Mouse (Mus musculus): ENCODE measurements around the gene Pak2.
"Not testable (repeated sequence)": the region's sequence is repeated elsewhere in the genome, so short reads cannot be mapped to it uniquely, and the experiment has no call there.

Gene Pak2

DNA sequence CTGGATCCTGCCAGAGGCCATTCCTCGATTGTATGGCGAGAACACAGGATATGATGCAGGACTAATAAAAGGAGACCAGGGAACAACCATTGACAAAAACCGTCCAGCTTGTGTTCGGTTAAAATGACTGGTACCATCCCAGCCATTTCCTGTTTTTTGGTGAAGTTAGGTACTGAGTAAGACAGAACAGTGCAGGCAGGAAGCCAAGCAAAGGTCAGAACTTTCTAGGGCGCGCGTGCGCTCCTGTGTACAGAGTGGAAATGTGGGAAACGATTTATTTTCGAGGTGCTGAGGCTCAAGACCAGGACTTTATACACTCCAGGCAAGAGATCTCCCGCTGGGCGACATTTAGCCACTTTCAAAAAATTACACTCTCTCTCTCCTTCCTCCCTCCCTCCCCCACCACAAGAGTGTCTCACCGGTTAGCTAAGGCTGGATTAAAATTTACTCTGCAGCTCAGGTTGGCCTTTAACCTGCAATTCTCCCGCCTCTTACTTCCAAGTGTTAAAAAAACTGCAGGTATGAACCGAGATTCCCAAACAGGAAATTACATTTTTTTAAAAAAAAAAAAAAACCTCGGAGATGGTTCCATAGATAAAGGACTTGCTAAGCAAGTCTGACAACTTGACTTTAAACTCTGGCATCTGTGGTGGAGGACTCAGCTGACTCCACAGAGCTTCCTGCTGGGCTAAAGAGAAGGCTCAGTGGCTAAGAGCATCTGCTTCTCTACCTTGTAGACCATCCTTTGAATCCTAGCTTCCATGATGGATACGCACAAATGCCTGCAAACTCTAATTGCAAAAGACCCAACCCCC lies 8.7 kb upstream of the Pak2 start:
- DNase-seq = peak; percentile 73

DNA sequence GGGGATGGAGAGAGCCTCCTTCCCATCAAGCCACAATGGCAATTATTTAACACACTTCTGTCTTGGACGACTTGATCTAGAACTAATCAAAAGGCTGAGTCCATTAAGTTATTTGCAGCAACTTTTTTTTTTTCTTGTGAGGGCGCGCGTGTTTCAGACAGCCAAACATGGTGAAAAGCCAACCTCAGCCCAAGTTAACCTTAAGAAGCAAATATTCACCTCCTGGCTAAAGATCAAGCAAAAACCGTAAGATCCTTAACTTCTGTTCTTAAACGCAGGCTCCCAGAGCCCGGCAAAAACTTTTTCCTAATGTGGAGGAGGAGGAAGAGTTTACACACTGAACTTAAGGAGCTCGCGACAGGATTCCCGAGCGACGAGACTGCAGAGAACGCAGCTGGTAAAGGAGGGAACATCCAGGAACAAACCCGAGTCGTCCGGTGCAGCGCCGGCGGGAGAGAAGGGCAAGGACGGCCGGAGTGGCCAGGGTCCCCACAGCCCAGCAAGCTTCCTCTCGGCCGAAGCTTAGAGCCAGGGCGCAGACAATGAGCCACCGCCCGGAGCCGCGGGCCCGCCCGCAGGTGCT lies 643 bp downstream of the Pak2 start:
- peak; percentile 15 for DNase-seq

DNA sequence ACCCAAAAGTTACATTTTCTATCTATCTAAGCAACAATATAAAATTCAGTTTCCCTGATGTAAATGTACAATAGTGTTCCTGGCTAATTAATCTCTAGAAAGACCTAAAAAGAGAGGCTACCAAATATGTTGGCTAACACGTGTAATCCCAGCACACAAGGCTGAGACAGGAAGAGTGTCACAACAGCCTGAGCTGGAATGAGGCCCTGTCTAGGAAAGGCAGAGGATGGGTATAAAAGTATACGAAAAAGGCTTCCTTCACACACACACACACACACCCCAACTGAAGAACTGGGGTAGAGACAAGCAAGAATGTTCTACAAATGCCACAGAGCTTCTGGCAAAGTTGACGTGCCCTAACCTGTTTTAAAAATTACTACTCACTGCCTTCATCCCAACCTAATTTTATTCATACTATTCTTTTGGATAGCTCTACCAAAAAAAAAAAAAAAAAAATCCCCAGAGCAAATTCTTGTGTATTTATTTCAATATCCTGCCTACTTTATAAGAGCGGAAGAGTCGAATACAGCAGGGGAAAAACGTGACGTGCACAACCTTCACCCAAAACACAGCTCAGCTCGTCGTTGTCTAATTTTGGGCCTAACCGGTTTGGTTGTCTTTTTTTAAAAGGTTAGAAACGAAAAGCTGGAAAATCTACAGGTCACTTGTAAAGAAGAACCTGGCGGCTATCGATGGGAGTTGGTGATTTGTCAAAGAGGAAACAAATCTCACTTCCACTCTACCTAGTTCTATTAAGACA lies 1.3 kb downstream of the Pak2 start:
- no peak for DNase-seq

DNA sequence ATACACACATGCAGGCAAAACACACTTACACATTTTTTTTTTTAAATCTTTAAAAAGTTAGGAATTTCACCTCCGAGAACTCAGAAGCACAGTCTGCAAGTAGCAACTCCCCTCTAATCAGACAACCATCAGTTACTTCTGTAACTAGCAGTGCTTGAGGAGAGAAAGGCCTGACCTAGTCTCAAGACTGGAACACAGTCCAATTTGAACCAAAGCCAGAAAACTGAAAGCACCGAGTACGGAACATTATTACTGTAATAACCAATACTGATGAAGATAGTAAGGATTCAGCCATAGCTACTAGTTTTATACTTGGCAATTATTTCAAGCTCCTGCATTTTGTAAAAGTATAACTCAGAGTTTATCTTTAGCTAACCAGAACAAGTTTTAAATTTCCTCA lies 2.7 kb downstream of the Pak2 start:
- no peak for DNase-seq

DNA sequence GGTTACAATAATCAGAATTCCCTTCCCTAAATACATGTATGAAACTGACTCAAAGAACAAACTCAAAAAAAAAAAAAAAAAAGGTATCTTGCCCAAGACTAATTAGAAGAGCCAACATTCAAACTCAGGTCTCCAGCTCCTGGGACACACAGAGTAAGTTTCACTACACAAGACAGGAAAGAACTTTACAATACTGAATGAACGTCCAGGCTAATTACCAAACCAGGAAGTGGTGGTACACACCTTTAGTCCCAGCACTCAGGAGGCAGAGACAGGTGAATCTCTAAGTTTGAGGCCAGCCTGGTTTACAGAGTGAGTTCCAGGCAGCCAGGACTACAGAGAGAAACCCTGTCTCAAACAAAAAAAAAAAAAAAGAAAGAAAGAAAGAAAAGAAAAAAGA lies 3.4 kb downstream of the Pak2 start:
- no peak for DNase-seq

DNA sequence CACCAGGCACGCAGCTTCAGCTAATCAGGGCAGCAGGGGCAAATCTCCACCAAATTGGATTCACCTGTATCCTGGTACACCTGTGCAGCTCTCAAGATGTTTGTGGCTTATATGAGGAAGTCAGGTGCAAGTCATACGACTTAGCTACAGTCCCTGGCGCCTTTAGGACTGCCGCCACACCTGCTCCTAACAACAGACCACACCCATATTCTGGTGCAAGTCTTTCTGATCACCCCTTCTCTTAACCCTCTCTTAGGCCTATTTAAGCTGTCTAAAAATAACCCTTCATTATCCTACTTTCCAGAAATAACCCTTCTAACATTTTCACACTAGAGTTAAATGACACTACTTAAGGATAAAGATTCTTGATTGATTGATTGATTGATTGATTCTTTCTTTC lies 9.1 kb downstream of the Pak2 start:
- DNase-seq = not testable (repeated sequence)

DNA sequence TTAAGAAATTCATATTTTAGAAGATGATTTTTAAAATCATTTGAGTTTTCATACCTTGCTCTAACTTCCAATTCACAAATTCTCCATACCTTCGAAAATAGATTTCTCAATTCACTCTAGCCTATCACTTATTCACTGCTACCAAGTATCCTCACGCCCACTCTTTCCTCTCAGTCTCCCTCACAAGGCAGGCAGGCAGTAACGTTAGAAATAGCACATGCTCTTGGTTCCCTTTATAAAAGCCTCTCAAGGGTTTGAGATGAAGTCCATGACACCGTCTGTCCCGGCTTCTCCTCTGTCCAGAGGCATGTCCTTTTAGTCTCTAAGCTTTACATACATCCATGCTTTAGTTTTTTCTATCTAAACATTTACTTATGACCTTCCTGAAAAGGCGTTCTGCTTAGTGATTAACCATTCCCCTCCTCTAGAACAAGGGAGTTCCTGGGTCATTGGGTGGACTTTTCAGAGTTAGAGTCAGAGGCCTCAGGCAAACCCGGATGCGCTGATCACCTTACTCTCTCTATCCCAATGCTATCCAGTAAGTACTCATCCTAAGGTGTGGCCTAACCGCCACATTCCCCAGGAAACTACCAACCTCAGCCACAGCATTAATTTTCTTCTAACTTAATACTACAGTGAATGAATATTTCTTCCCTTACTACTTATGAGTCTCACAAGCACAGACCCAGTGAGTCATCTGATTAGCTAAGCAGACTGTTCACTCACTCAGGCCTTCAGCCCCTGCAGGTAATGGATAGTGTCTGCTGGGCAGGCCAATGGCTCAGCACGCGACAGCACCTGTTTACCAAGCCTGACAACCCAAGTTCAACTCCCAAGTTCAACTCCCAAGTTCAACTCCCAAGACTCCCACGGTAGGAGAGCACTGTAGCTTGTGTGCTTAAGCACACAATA lies 10.5 kb downstream of the Pak2 start:
- DNase-seq = no peak

DNA sequence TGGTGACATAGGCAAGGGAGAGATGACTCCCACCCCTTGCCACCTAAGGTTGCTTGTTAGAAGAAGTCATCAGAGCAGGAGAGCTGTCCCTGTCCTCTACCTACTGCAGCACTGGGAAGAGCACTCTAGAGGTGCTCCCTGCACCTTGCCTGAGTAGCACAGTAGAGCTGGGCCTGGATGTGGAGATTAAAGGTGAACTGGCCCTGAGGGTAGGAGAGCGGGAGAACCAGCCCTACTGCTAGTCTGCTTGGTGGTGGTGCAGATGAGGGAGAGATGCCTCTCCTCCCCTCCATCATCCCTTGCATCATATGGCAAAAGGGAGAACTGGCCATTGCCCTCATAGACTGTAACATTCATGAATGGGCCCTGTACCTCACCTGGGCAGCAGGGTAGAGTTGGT lies 12.2 kb downstream of the Pak2 start:
- DNase-seq = no peak

DNA sequence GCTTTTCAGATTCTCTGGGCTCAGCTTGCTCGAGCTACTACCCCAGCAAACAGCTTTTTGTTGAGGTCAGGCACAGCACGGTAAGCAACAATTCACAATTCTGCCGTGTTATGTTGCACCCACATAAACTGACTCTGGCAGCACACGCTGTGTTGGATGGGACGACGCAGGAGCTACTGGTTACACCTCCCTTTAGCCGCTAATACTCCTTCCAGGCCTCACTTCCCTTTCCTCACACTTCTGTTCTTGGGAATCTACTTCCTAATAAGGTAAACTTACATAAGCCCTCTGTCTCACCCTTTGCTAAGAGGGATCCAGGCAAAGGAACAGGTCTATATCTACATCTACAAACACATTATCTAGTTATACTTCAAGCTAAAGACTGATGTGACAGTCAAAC lies 15.2 kb downstream of the Pak2 start:
- no peak for DNase-seq

DNA sequence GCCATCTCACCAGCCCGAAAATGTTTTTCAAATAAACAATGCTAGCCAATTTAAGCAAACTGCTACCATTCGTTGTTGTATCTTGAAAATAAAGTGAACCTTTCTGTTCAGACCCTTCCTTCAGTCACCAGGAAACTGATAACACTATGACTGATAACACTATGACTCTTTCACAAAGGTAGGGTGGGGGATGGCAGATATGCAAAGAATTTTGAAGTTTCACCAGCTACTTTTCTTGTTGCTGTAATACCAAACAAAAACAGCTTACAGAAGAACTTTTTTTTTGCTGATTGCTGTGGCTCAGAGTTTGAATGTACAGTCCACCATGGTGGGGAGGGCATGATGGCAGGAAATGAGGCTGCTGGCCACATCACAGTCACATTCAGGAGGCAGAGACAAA lies 16.9 kb downstream of the Pak2 start:
- DNase-seq = no peak

DNA sequence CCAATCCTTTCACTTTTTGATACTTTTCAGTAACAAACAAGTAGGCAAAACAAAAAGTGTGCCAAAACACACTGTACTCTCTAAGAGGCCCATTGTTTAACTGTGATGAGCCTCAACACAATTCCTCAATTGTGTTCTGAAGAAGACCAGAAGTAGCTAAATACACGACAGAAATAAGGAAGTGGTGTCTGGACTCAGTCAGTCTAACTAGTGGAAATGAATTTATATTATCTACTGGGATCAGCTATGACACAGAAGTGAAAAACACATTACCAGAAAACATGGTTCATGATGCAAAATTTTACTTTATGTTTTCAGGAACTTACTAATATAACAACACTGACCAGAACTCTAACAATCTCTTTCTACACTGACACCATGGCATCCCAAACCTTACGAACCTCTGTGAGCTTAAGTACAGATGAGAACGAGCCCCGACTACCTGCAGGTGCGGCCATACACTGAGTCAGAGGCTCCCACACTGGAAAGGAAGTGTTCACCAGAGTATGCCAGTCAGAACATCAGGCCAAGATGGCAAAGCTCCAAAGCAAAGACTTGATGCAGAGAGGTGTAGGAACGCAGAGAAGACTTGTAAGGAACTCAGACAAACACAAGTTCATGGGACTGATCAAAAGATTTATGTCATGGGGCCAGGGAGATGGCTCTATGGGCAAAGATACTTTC lies 19.2 kb downstream of the Pak2 start:
- no peak for DNase-seq

DNA sequence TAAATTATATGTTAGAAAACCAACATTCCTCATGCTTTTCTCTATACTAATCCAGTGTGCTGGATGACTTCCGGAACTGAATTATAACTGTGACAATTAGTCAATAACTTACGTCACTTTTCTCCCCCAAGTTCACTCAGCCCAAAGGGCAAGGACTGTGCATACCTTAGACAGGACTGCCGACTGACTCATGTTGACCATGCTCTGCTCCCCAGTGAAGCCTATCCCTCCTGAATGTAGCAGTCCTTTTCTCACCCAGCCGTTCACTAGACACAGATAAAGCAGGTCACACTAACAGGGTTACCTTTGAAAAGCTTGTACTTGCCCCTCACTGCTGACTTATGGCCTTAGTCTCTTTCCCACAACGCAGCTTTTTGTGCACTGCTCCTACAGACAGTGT lies 20.3 kb downstream of the Pak2 start:
- DNase-seq = no peak

DNA sequence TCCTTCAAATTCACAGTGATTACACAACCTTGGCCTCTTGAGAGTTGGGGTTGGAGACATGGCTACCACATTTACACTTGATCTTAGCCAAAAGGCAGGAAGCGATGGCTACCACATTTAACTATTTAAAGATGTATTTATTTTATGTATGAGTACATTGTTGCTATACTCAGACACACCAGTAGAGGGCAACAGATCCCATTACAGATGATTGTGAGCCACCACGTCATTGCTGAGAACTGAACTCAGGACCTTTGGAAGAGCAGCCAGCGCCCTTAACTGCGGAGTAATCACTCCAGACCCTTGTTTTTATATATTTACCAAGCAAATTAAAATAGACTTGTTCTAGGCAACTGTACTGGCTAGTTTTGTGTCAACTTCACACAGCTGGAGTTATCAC lies 36.8 kb downstream of the Pak2 start:
- DNase-seq = no peak

DNA sequence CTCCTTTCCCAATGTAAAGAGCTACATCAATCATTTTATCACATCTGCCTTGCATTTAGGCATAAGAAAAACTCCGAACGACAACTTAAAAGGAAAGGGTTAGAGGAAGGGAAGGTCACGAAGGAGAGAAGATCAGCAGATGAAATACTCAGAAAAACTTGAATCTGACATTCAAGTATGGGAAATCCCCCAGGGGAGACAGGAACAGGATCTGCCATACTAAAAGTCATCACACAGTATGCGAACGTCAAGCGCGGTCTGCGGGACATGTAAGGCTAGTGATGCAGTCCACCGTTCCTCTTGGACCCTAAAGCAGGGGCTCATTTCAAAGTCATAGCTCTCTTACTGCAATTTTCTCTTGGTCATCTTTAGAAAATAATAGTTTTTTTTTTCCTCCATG lies 59.5 kb downstream of the Pak2 start:
- DNase-seq = no peak

DNA sequence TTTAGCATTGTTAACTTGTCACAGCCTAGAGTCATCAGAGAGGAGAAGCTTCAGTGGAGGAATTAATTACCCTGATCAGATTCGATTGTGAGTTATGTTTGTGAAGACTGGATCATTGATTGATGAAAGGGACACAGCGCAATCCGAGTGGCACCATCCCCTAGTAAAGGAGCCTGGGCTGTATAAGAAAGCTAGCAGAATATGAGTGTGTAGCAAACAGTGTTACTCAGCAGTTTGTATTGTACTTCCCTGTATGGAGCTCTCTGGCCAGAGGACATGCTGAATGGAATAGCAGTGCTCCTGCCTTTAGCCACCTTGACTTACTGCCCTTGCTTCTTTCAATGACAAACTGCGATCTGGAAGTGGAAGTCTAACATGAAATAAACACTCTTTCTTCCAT lies 68.8 kb downstream of the Pak2 start:
- no peak for DNase-seq

DNA sequence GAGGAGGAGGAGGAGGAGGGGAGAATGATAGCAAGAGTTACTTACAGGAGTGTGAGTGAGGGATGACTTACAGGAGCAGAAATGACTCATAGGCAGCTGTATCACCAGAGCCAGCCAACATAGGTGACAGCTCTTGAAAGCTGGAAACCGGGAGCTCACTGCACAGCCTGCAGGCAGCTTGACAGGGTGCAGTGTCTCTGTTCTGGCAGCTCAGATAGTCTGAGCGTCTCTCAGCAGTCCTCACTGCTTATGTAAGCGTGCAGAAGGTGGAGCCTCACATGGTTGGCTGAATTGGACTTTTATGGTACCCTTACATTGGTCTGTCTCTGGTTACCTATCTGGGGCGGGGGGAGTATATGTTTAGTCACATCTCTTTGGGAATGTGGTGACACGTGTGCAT lies 69.2 kb downstream of the Pak2 start:
- peak; percentile 18 for DNase-seq

DNA sequence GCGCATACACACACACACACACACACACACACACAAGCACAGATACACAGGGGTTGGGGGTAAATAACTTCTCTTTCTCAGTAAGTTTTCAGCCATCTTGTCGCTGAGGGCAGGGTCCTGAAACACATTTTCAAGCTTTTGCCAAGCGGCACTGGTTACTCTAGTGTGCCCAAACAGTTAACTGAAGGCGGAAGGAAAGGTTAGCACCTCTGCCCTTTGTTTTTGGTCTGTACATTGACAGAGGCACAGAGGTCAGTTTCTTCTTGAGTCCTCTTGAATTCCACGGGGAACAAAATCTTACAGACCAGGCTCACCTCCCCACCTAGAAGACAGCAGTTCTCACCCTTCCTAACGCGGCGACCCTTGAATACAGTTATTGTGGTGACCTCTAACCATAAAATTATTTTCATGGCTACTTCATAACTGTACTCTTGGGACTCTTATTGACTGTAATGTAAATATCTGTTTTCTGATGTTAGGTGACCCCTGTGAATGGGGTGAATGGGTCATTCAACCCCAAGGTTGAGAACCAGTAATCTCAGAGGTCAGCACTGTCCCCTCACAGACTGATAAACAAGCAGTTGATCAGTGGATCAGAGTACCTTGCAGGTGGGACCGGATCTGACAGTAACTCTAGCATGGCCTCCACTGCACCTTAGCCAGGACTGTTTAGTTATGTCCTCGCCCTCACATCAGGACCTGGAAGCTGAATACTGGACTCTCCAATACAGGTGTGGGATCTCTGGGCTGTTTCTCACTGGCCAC lies 70.4 kb downstream of the Pak2 start:
- DNase-seq = peak; percentile 9

DNA sequence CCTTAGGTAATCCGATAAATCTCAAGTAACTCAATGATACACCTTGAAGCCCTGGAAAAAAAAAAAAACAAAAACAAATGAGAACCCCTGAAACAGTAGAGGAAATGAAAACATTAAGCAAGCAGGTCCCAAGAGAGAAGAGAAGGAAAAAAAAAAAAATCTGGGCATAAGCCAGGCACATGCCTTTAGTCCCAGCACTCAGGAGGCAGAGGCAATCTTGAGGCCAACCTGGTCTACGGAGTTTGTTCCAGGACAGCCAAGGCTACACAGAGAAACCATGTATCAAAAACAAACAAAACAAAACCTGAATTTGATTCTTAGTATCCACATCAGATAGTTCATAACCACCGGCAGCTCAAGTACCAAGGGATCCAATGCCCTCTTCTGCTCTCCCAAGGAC lies 74.4 kb downstream of the Pak2 start:
- DNase-seq = no peak

DNA sequence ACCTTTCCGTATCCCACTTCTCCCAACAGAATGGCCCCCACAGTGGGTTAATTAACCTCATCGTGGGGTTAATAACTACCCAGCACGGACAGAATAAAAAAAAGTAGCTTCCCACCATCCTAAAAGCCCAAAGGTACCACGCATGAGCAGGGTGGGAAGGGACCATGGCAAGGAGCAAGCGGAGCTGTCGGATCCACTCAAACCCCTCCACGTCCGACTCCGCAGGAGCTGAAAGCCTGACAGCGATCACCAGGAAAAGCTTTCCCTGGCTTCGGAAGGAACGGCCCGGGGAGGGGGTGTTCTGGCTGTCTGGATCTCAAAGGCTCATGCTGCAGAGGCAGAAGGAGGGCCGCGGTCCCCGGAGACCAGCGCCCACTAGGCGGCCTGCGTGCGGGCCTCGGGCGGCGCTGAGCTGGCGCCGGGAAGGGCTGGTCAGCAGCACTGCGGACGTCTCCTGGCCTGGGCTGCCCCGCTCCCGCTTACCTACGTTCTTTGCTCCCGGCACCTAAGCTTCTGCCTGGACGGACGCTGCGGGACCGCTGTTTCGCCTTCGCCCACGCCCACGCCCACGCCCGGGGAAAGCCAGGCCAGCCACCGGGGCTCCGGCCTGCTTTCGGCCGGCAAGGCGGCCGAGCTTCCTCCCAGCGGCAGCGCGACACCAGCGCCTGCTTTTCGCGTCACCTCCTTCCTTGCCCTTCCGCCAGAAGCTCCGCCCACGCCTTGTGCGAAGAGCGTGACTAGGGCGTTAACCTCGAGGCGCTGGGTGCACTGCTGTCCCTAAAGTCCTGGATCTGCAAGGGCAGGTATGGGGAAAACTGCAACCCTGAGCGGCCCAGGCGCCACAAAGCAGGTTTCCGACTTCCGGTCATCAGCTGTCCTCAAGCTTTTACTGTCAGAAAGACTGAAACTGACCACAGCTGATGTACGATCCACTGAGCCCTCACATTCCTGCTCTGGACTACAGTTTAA lies 76.3 kb downstream of the Pak2 start, which contains the start of gene Senp5:
TSS of gene Senp5 (minus strand) at position 779 of the 969 bp plus-strand sequence.
- peak; percentile 92 for DNase-seq

DNA sequence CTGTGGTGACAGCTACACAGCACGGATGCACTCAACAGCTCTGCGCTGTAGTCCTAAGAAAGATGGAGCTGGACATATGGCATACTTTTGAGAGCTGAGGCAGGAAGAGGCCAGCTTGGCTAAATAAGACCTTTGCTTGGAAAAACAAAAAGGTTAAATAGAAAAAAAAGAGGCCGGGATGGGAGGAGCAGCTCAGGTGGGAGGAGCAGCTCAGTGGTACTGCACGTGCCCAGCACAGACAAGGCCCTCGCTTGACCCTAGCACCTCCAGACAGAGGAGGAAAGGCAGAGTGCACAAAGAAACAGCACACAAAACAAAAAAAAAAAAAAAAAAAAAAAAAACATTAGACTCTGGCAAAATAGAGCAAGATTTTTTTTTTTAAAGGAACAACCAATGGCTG lies 82.8 kb downstream of the Pak2 start:
- no peak for DNase-seq

Measured in kidney, adult 11 months (tissue).